Mouse (Mus musculus): ENCODE data around the gene Ovol1.

GRCm38 (mm10) chr19:5609171-5609546, 48.7 kb upstream of the Ovol1 start:
- TF ChIP-seq E2F4 (IDR thresholded peaks at IDR 0.05; ENCODE audit: insufficient read depth) (no peak), POLR2A (IDR thresholded peaks at IDR 0.05; ENCODE audit: insufficient read length, low read depth) (no peak)
